Mouse (Mus musculus) stomach, embryonic 16.5 days (tissue): ENCODE measurements around the gene Glis3. TPM values are rescaled to one million over a fixed set of nuclear protein-coding genes. Genes with fewer than 3 reads are reported as not detected.

Experiments
- ATAC-seq: fragments of 200-750 bp; cut with Nextera tagmentation; 2 replicates; pipeline ENCODE4 v1.8.0; 2017; ENCODE audit warnings: moderate number of reproducible peaks, moderate TSS enrichment; ENCODE audit not compliant: insufficient read depth, low FRiP score
- H3K27ac ChIP-seq: fragments of 300-500 bp; sonication (generic); 2 replicates; pipeline ENCODE4 v1.5.1; 2014; ENCODE audit warnings: low read length
- H3K27me3 ChIP-seq: fragments of 300-500 bp; sonication (generic); 2 replicates; pipeline ENCODE4 v1.6.1; 2014; ENCODE audit warnings: low read length, control low read depth, mixed read lengths; ENCODE audit not compliant: control insufficient read depth, insufficient read depth
- H3K36me3 ChIP-seq: fragments of 300-500 bp; sonication (generic); 2 replicates; pipeline ENCODE4 v1.6.1; 2014; ENCODE audit warnings: low read length; ENCODE audit not compliant: control insufficient read depth, insufficient read depth
- H3K4me1 ChIP-seq: fragments of 300-500 bp; sonication (generic); 2 replicates; pipeline ENCODE4 v1.6.1; 2014; ENCODE audit warnings: low read length, control low read depth, mixed read lengths; ENCODE audit not compliant: control insufficient read depth, insufficient read depth
- H3K4me2 ChIP-seq: fragments of 300-500 bp; sonication (generic); 2 replicates; pipeline ENCODE4 v1.6.1; 2014; ENCODE audit warnings: low read depth, low read length, mixed read lengths
- H3K4me3 ChIP-seq: fragments of 300-500 bp; sonication (generic); replicated peaks from 2 replicates; pipeline ENCODE4 v1.5.1; 2014; ENCODE audit warnings: mild to moderate bottlenecking, low read length
- H3K9ac ChIP-seq: fragments of 300-500 bp; sonication (generic); 2 replicates; pipeline ENCODE4 v1.6.1; 2014; ENCODE audit warnings: low read length
- H3K9me3 ChIP-seq: fragments of 300-500 bp; sonication (generic); replicated peaks from 2 replicates; pipeline ENCODE4 v1.6.1; 2016; ENCODE audit warnings: low read length, control low read depth; ENCODE audit not compliant: control insufficient read depth
- WGBS: fragments of 180-500 bp; shearing (Covaris S2); extraction: QIAGEN DNeasy Blood & Tissue Kit; methylation state at CpG from one replicate; pipeline ENCODE4 v1.1.7; 2014; 5-methylcytosine and 5-hydroxymethylcytosine counted together
- polyA plus RNA-seq: library from polyadenylated mRNA; unstranded; fragments of >200 nt; fragmentation: Nextera tagmentation; extraction: Ambion mirVana; gene quantifications from 2 replicates; pipeline ENCODE4 v1.2.1, GENCODE M21; 2015

Glis3 gene
- polyA plus RNA-seq, 1 experiment from 2014 or later = 2.4 TPM

DNA sequence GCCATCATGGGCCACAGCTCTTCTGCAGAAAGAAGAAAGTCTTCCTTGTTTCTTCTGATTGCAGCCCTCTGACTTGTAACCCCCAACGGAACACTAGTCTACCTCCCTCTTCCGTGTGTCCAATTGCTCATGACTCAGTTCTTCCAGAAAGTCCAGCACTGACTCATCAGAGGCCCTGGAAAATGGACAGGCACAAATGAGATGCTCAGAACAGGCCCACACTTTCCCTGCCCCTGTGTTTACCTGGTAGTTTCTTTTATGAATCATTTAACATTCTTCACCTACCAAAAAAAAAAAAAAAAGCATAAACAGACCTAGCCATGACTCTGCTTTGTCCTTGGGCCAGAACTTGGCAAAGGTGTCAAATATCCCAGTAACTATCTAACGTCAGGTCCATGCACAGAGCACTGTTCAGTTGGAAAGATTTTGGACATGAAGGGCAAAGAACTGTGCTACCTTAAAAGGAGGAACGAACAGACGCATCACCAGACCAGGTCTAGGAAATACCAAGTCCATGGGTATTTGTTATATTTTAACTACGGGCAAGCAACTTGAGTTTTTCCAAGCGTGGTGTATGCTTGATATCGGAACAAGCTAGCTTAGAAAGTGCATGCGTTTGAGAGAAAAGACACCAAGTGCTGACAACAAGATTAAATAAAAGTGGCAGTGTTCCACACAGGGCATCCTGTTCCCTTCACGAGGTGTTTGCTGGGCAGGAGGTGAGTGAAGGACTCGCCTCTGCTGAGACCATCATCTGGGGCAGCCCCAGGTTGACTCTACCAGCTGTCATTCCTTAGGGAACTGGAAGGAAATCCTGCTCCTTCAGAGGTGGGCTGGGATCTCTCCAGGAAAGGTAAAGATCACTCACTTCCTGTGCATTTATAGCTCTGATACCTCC, 58.0 kb downstream of the Glis3 start:
- no peak overlapping the region for H3K4me3 ChIP-seq
- no peak overlapping the region for H3K4me2 ChIP-seq
- no peaks in the 10 kb centered on the region for H3K4me1 ChIP-seq
- H3K9me3 ChIP-seq = no peaks in the 10 kb centered on the region
- H3K36me3 ChIP-seq = no peaks in the 10 kb centered on the region
- WGBS = 79% methylated on average over 11 of the region's 11 CpGs
- no peak overlapping the region for H3K27ac ChIP-seq
- H3K27me3 ChIP-seq = no peaks in the 10 kb centered on the region
- no peak for ATAC-seq
- H3K9ac ChIP-seq = no peak overlapping the region

DNA sequence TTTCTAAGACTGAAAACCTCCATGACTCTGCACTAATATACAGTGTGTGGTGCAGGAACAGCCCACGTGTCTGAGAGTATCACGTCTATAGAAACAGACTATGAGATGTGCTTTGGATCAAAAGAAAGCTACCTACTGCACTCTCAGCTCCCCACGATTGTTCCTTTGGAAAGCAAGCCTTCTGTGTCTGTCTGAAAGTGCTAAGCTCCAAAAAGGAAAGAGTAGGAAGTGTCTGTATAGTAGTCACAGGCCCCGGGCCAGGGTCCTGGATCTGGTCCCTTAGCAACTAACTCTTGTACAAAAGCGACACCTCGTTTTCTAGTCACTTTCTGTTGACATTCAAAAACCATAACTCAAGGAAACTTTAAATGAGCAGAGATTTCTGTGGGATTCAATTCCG, 62.1 kb downstream of the Glis3 start:
- no peak for ATAC-seq
- Histone ChIP-seq H3K36me3 (no peaks in the 10 kb centered on the region), H3K4me1 (no peaks in the 10 kb centered on the region), H3K4me3 (no peak overlapping the region), H3K27me3 (no peaks in the 10 kb centered on the region), H3K4me2 (no peak overlapping the region), H3K27ac (no peak overlapping the region), H3K9me3 (no peaks in the 10 kb centered on the region), H3K9ac (no peak overlapping the region)
- WGBS = 84% methylated on average over 7 of the region's 7 CpGs

DNA sequence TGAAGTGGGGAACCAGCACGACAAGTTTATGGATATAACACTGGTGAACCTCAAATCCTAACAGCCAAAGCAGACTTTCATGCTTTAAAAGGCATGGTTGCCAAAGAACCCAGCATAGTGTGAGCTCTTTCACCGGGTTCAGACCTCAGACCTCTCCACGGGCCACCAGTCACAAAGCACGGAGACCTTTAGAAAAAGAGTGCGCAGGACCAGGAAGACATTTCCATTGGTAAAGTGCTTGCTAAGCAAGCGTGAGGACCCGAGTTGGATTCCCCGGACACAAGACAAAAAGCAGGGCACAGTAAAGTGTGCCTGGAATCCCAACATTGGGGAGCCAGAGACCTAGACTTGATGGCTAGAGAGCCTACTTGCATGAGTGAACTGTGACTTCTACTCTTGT, 62.7 kb downstream of the Glis3 start:
- H3K9me3 ChIP-seq = no peaks in the 10 kb centered on the region
- H3K36me3 ChIP-seq = no peaks in the 10 kb centered on the region
- 89% methylated on average over 8 of the region's 8 CpGs for WGBS
- no peak overlapping the region for H3K9ac ChIP-seq
- no peak for ATAC-seq
- no peak overlapping the region for H3K4me2 ChIP-seq
- H3K27me3 ChIP-seq = no peaks in the 10 kb centered on the region
- H3K27ac ChIP-seq = no peak overlapping the region
- no peaks in the 10 kb centered on the region for H3K4me1 ChIP-seq
- H3K4me3 ChIP-seq = no peak overlapping the region

DNA sequence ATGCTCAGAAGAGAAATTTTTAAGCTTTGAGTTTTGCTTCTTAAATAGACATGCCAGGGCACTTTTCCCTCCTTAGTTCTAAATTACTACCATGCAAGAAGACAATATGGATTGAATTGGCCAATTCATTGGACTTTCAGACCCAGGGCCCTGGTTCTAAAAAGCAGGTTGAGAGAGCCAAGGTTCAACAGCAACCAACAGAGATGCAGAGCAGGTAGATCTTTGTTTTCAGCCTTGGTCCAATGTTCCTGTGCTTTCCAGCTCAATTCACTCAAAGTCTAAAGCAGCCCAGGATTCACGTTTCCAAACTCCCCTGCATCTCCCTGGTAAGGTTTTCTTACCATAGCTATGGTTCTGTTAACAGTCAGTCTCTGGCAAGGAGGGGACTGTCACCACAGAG, 63.4 kb downstream of the Glis3 start:
- no peaks in the 10 kb centered on the region for H3K36me3 ChIP-seq
- no peak overlapping the region for H3K27ac ChIP-seq
- 78% methylated on average over 1 of the region's 1 CpGs for WGBS
- H3K9ac ChIP-seq = no peak overlapping the region
- no peaks in the 10 kb centered on the region for H3K4me1 ChIP-seq
- no peak for ATAC-seq
- no peak overlapping the region for H3K4me2 ChIP-seq
- no peaks in the 10 kb centered on the region for H3K27me3 ChIP-seq
- H3K9me3 ChIP-seq = no peaks in the 10 kb centered on the region
- no peak overlapping the region for H3K4me3 ChIP-seq

DNA sequence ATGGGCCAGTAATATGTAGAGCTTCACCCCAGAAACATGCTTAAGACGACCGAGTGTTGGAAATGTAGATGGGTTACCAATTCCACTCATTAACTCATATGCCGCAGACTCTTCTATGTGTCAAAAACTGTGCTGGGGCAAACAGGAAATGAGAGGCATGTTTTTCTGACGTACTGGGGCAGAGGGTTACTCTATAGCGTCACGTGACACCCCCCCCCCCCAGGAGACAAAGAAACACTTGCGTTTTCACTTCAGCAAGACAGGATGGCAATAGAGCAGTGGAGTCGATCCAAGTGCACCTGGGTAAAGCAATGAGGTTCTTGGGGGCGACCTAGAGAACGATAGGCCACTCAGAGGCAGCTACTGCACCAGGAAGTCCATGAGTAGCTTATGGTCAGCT, 67.6 kb downstream of the Glis3 start:
- Histone ChIP-seq H3K27me3 (no peaks in the 10 kb centered on the region), H3K4me3 (no peak overlapping the region), H3K4me1 (peaks cover 14% of the 10 kb centered on the region), H3K9ac (no peak overlapping the region), H3K27ac (no peak overlapping the region), H3K4me2 (no peak overlapping the region), H3K9me3 (no peaks in the 10 kb centered on the region), H3K36me3 (no peaks in the 10 kb centered on the region)
- WGBS = 85% methylated on average over 10 of the region's 10 CpGs
- ATAC-seq = no peak

DNA sequence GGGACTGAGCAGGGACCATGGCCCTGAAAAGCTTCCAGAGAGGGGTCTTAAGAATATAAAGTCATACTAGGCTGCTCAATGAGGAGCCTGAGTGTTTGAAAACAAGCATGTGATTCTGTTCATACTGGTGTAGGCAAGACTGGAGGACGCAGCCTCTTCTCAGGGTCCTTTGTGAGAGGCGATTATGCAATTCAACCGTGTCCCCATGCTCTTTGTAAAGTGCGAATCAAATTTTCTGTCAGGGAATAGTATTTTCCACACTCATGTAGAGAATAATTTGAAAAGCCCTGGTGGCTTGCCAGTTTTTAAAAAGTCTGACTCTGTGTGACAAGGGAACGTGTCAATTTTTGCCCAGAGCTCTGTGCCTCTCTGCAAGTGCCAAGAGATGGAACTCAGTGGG, 71.1 kb downstream of the Glis3 start:
- no peak for ATAC-seq

DNA sequence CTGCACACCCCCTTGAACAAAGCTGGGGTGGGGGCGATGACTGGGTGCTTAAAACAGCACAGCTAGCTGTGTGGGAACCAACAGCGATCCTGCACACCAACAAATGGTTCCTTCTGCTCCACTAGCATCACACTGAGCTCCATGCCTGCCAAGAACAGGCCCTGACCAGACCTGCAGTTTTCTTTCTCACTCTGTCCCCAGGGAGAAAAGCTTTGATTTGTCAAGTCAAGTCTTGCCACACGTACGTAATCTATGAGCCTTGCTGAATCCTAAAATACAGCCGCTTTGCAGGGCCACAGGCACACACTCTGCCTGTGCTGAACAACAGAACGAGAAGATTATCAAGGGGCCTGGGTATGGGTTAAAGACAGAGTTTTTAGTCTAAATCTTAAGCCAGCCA, 71.6 kb downstream of the Glis3 start:
- ATAC-seq = 0 out of 2 replicates have a peak, but pooled peaks have one; percentile 17
- Histone ChIP-seq H3K9me3 (no peaks in the 10 kb centered on the region), H3K36me3 (no peaks in the 10 kb centered on the region), H3K4me3 (no peak overlapping the region), H3K27me3 (no peaks in the 10 kb centered on the region), H3K27ac (peak overlapping the region; percentile 56), H3K9ac (0 out of 2 replicates have a peak overlapping the region, but pooled peaks have one; percentile 28), H3K4me2 (no peak overlapping the region), H3K4me1 (peaks cover 14% of the 10 kb centered on the region)
- WGBS = 62% methylated on average over 6 of the region's 6 CpGs

More for the DNA sequence above, 71.1 kb downstream of the Glis3 start:
- Histone ChIP-seq H3K4me1 (peaks cover 14% of the 10 kb centered on the region), H3K27ac (peak overlapping the region; percentile 56), H3K27me3 (no peaks in the 10 kb centered on the region), H3K36me3 (no peaks in the 10 kb centered on the region), H3K4me3 (no peak overlapping the region), H3K9me3 (no peaks in the 10 kb centered on the region), H3K9ac (0 out of 2 replicates have a peak overlapping the region, but pooled peaks have one; percentile 28), H3K4me2 (no peak overlapping the region)
- 75% methylated on average over 5 of the region's 5 CpGs for WGBS

DNA sequence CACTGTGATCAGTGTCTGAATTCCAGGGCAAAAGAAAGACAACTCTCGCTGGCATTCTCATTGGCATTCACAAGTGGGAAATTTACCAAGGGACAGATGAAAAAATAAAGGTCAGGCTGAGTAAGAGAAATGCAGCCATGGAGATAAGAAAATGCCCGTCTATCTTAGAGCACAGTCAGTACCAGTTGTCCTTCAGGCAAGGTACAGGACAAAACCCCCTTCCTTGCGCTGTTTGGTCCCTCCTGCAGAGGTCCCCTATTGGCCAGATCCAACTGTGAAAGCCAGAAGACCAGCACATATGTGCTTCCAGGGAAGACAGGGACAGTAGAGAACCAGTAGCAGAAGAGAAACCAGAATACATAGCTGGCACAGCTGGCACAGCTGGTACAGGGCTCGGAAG, 79.0 kb downstream of the Glis3 start:
- Histone ChIP-seq H3K36me3 (no peaks in the 10 kb centered on the region), H3K4me1 (no peaks in the 10 kb centered on the region), H3K4me3 (no peak overlapping the region), H3K9ac (no peak overlapping the region), H3K27ac (no peak overlapping the region), H3K4me2 (no peak overlapping the region), H3K9me3 (no peaks in the 10 kb centered on the region), H3K27me3 (no peaks in the 10 kb centered on the region)
- ATAC-seq = no peak
- WGBS = 80% methylated on average over 4 of the region's 4 CpGs

DNA sequence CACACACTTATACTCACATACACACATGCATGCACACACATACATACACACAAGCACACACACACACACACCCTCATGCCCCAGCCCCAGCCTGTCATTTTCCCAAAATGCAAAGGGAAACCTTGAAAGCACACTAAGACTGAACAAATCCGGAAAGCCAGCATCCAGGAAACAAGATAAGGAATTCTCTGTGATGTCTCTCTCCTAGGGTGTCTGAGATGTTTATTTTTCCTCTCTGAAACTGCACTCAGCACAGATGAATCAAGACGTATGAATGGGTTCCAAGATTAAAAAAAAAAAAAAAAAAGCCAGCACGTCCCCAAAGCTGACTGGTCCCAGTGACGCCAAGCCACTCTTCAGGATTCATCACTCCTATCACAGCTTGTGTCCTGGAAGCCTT, 85.7 kb downstream of the Glis3 start:
- ATAC-seq = no peak
- H3K4me2 ChIP-seq = 0 out of 2 replicates have a peak overlapping the region, but pooled peaks have one; percentile 12
- no peak overlapping the region for H3K4me3 ChIP-seq
- no peak overlapping the region for H3K9ac ChIP-seq
- no peaks in the 10 kb centered on the region for H3K36me3 ChIP-seq
- H3K27ac ChIP-seq = no peak overlapping the region
- no peaks in the 10 kb centered on the region for H3K27me3 ChIP-seq
- H3K4me1 ChIP-seq = peaks cover 5% of the 10 kb centered on the region; the same call in 1 of the 2 replicates
- WGBS = 27% methylated on average over 4 of the region's 4 CpGs
- H3K9me3 ChIP-seq = no peaks in the 10 kb centered on the region
